Mouse (Mus musculus) inflammation-experienced regulatory T-cells, adult 6 months (primary cell): ENCODE measurements around the gene Slc25a45. TPM values are rescaled to one million over a fixed set of nuclear protein-coding genes. Genes with fewer than 3 reads are reported as not detected.

Experiments used
- ATAC-seq: one replicate; pipeline ENCODE4 v1.8.0; 2017
- polyA plus RNA-seq, 3 experiments: library from polyadenylated mRNA; unstranded; fragments of 100-300 nt; shearing (Covaris generic); gene quantifications; one replicate each; pipeline ENCODE4 v1.2.1; 2017

The Slc25a45 gene
- polyA plus RNA-seq, 3 experiments from 2014 or later: 48.8 to 54.8 (median 54.1) TPM

- ATAC-seq: no peak
Observed at GRCm38 (mm10) chr19:5893282-5894001, 15.8 kb downstream of the Slc25a45 start.

DNA sequence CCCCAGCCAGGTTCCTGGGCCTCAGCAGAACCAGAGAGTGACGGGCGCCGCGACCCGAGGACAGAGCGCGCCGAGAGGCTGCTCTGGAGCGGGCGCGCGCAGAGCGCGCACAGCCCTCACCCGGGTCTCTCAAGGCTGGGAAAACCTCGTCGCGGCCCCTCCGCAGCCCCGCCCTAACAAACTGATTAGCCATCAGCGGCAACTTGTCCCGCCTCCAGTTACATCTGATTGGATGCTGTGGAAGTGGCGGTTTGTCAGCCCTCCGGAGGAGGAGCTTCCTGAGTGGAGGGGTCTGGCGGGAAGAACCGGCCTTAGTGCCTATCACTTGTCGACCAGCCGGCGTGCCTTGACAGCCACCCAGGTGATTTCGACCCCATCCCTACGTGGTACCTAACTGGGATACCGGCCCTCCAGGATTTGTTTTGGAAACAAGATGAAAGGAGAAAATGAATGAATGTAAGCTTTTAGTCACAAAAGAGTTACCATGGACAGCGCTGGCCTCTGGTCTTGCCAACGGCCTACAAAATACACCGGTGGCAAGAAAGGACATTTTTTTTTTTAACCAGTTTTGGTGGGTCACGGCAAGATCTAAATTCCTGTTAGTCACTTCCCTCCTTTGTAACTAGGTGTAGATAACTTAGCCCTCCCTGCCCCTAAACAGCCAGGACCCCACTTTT, 16.5 kb downstream of the Slc25a45 start, which contains the start of gene Tigd3:
TSS of gene Tigd3 (minus strand) at position 148 of the 677 bp plus-strand sequence.
- peak; percentile 100 for ATAC-seq

- ATAC-seq: no peak
Observed at GRCm38 (mm10) chr19:5907275-5907674, 29.7 kb downstream of the Slc25a45 start.

GRCm38 (mm10) chr19:5910221-5910620, 32.6 kb downstream of the Slc25a45 start:
- ATAC-seq: no peak

DNA sequence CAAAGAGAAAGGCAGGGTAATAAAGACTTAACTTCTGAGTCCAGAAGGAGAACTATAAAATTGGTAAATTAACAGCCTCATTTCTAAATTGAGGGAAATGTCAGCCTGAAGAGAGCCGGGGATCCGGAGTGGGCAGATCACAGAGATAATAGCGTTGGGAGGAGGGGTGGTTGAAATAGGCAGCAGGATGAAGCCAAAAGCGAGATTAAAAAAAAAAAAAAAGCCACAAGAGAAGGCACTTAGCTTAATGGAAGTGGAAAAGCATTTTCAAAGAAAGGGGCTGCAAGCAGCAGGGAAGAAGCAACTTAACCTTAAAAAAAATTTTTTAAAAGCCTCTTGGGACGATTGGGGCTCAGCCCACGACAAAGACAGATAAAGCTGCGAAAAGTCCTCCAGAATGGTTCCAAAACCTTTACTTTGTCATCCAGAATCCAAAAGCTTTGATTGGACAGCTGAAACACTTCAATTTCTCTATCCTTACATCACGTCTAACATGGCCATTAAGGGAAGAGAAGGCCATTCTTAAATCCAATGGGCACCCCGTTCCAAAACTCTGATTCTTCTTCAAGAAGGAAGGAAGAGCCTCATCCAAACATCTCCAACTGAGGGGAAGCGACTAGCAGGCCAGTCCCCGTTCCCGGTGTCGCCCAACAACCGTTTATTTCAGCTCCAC, 34.0 kb downstream of the Slc25a45 start:
- ATAC-seq: no peak

DNA sequence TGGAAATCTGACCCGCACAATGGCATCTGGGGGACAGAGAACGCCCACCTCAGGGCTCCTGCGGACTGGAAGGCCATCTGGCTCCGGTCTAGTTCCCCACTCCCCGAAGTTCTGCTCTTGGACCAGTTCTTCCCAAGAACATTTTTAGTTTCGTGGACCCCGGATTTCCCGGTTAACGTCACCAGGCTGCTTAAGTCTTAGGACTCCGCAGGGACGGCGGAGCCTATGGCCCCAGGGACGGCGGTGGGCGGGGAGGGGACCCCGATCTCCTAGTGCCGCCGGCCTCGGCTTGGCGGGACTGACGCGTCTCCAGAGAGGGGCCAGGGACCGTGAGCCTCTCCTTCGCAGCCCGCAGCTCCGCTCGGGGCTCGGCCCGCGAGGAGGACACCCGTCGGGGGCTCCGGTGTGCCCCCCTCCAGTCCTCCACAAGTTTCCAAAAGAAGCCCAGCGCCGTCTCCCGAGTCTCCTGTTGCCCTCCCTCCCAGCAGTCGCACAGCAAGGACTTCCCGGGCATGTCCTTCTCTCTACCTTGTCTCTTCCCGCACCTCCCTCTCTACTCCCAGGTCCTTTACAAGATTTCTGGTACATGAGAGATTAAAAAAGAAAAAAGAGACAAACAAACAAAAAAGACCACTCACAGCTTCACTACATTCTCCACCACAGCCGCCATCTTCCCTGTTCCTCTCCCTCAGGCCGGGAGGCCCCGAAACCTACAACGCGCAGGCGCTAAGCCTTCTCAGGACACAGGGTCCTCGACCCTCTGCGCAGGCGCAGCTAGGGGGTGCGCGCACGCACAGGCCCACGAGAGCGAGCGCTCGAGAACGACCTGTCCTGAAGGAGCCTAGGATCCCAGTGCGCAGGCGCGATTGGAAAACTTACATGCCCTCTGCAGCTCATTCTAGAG, 34.7 kb downstream of the Slc25a45 start:
- ATAC-seq: peak; percentile 91

DNA sequence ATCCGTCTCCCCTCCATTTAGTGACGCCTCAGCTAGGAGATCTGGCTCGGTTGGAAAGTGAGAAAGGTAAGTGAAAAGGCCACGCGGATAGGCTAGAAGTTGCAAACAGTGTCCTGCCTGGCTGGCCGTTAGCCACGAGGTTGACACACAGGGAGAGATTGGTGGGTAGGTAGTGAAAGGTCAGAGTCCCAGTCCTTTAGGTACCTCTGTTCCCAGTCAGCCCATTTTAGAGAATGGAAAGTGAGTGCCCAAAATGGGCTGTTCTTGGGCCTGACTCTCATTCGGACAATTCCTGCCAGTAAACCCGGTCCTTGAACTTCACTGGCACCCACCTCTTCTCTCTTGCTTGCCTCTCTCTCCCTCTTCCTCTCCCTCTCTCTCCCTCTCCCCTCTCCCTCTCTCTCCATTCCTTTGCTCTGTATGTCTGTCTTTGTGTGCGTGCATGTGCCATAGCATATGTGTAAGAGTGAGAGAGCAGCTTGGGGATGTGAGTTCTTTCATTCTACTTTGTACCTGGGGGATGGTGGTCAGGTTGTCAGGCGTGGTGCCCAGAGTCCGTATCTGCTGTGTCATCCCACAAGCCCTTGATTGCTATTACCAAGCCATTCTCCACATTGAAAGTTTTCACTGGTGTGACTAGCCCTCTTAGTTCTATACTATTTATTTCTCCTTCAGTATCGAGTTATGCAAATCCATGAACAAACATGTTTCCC, 35.6 kb downstream of the Slc25a45 start, which contains the start of gene Dpf2:
TSS of gene Dpf2 (minus strand) at position 4 of the 713 bp plus-strand sequence.
- peak; percentile 8 for ATAC-seq

DNA sequence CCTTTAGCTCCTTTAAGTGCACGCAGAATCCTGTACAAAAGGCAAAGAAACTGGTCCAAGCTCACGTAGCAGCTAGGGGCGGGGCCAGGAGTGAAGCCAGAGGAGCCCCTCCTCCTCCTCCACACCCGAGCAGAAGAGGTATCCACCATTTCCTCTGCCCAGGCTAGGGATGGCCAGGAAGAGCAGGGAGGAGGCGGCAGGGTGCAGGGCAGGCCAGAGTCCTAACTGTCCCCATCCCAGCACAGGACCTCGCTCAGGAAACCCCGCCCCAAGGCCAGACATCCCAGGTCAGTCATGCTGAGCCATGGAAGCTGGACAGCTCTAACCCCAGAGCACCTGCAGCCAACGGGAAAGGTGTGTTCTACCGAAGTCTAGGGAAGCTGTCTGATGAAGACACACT, 44.1 kb downstream of the Slc25a45 start:
- ATAC-seq: no peak

- ATAC-seq: no peak
Observed at GRCm38 (mm10) chr19:5922119-5922942, 44.7 kb downstream of the Slc25a45 start.

- ATAC-seq: no peak
Observed at GRCm38 (mm10) chr19:5922963-5923362, 45.4 kb downstream of the Slc25a45 start.

DNA sequence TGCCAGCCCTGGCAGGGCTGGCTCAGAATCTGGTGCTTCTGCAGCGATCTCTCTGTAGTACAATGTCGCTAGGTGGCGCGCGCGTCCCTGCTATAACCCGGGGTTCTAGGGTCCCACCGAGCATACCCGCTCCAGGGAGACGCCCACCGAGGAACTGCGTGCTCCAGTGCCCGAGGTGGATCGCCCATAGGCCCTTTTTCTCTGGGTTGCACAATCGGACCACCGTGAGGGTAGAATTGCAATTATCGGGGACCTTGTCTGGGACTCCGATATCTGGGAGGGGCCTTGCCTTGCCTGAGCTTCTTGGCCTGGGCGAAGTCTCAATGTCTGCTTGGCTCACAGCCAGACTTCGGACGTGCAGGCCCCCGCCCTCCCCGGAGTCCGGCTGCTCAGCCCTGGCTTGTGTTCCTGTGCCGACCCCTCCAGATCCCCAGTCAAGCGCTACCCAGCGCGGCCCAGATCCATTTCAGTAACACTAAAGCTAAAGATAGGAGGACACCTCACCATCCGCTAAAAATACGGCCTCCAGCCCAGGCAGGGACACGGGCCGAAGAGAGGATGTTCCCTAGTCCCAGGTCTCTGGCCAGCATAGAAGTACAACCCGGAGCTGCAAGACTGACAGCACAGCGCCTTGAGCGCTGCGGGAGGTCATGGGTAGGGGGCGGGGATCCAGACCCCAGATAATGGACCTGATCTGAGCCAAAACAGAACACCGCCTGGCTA, 46.5 kb downstream of the Slc25a45 start:
- peak; percentile 49 for ATAC-seq

- peak; percentile 96 for ATAC-seq
Observed at GRCm38 (mm10) chr19:5924713-5925093, 47.1 kb downstream of the Slc25a45 start, which contains the start of gene Cdc42ep2. Cdc42ep2 (minus strand) TSS chr19:5924816.

DNA sequence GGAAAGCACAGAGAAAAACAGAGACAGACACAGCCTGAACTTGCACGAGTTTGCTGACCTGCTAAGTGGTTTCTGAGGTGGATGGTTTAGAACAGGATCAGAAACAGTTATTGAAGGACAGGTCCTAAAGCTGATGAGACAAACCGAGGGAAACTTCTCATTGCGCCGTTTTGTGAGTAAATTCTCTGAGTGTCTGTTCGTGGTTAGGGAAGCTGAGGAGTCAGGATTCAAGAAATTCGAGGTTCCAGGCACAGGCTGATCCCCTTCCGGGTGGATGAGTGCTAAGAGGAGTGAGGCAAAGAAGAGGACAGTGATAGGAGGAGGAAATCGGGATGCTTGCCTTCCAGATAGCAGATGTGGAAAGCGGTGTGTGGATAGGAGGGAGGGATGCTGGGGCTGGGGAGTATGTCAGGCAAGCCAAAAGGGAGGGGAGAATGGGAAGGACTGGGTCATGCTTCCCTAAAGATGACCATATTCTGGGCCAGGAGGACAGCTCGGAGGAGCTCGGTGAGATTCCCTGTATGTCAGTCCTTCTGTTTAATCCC, 47.8 kb downstream of the Slc25a45 start:
- no peak for ATAC-seq

- ATAC-seq: no peak
Observed at GRCm38 (mm10) chr19:5927026-5927425, 49.4 kb downstream of the Slc25a45 start.

DNA sequence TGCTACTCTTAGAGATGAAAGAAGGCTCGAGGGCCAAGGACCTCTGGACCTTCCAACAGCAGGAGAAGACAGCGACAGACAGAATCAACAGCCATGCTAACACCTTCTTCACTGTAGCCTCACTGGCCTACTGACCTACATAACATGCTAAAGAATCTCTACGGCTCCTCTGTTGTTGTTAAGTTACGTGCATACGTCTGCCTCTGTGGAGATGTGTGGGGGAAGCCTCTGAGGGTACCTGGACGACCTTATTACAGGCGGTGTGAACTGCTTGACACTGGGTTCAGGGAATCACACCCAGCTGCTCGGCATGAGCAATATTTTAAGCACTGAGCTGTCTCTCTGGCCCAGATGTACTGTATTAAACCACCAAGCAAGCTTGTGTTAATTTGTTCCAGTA, 49.9 kb downstream of the Slc25a45 start:
- no peak for ATAC-seq

DNA sequence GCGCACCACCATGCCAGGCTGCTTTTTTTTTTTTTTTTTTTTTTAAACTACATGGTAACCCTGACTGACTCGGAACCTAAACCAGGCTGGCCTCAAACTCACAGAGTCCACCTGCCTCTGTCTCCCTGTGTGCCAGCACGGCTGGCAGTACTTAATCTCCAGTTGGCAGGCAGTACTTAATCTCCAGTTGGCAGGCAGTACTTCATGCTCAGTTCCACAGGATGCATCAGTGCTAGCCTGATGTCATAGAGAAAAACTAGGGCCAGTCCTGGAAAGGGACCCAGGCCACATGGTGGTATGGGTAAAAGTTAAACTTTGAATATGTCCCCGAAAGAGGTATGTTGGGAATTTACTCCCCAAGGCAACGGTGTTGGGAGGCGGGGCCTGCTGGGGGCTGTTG, 50.5 kb downstream of the Slc25a45 start:
- no peak for ATAC-seq

DNA sequence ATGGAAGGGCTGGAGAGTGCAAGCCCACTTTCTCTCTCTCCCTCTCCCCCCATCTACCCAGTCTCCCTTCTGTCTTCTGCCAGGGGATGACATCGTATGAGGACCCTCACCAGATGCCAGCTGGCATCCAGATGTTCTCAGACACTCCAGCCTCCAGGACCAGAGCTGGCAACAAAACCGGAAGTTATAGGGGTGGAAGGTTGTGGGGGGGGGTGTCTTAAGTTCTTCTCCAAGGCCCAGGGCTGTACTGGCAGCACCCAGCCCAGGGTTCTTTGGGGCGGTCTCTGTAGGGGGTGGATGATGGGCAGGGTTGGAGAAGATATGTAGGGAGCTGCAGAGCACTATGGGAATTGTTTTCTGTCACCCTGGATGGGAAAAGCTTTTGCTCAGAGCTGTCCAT, 50.9 kb downstream of the Slc25a45 start:
- ATAC-seq: no peak

GRCm38 (mm10) chr19:5929634-5930596, 52.3 kb downstream of the Slc25a45 start:
- ATAC-seq: no peak
